16 mouse cellular contexts compared by ENCODE assay signal in genomic region chr16:36963415-36963814, GRCm38 (mm10).
DNase-seq lines count a peak whose midpoint lies in the region; ATAC-seq lines count a peak whose summit lies in the region.
"Had no signal": no experiment of that assay in that cellular context is flagged by ENCODE, and none has a peak within 500 bp of the region (broad histone marks: within the 10 kb centered on the region; RNA-seq: fewer than 3 reads in every experiment).

No protein-coding gene starts in this region.

- DNase-seq in frontal cortex, postnatal 25 days (ENCODE audit: low spot score in 2 of 2) = no peak
- DNase-seq: adrenal gland, adult 2 months; adrenal gland, adult 8-10 months; adrenal gland, postnatal 10 days; adrenal gland, postnatal 14 days; adrenal gland, postnatal 25 days; adrenal gland, postnatal 36 days; B cell, adult 2 months; cerebellum, adult 11 months; cerebellum, adult 11-12 months; cerebellum, adult 18-20 months; cerebellum, adult 2 months had no signal

- ATAC-seq in frontal cortex, adult (ENCODE audit: low TSS enrichment) = peak; percentile 69
- ATAC-seq: activated CD4-positive, CD25-positive, alpha-beta regulatory T cell, adult 4 months; CD4-positive, CD25-positive, alpha-beta regulatory T cell, adult 4 months; Patski had no signal
